Mouse (Mus musculus) intestine, embryonic 16.5 days (tissue): ENCODE data around the gene Cngb1. TPM values are rescaled to one million over a fixed set of nuclear protein-coding genes. Genes with fewer than 3 reads are reported as not detected.

Experiments used
- ATAC-seq: fragments of 200-750 bp; cut with Nextera tagmentation; 2 replicates; pipeline ENCODE4 v1.8.0; 2017; ENCODE audit warnings: moderate TSS enrichment, moderate library complexity
- H3K27ac ChIP-seq: fragments of 300-500 bp; sonication (generic); 2 replicates; pipeline ENCODE4 v1.5.1; 2014; ENCODE audit warnings: mild to moderate bottlenecking, low read length
- H3K27me3 ChIP-seq: fragments of 300-500 bp; sonication (generic); replicated peaks from 2 replicates; pipeline ENCODE4 v1.6.1; 2014; ENCODE audit warnings: low read length, control low read depth, mixed read lengths; ENCODE audit not compliant: control insufficient read depth, insufficient read depth
- H3K36me3 ChIP-seq: fragments of 300-500 bp; sonication (generic); 2 replicates; pipeline ENCODE4 v1.6.1; 2014; ENCODE audit warnings: low read length, control low read depth; ENCODE audit not compliant: control insufficient read depth, insufficient read depth
- H3K4me1 ChIP-seq: fragments of 300-500 bp; sonication (generic); 2 replicates; pipeline ENCODE4 v1.6.1; 2014; ENCODE audit warnings: low read length, control low read depth, mixed read lengths; ENCODE audit not compliant: control insufficient read depth, insufficient read depth
- H3K4me2 ChIP-seq: fragments of 300-500 bp; sonication (generic); 2 replicates; pipeline ENCODE4 v1.6.1; 2014; ENCODE audit warnings: low read depth, low read length, control low read depth
- H3K4me3 ChIP-seq: fragments of 300-500 bp; sonication (generic); 2 replicates; pipeline ENCODE4 v1.5.1; 2014; ENCODE audit warnings: mild to moderate bottlenecking, low read length
- H3K9ac ChIP-seq: fragments of 300-500 bp; sonication (generic); 2 replicates; pipeline ENCODE4 v1.6.1; 2014; ENCODE audit warnings: low read depth, low read length
- H3K9me3 ChIP-seq: fragments of 300-500 bp; sonication (generic); 2 replicates; pipeline ENCODE4 v1.6.1; 2016; ENCODE audit warnings: low read length, control low read depth; ENCODE audit not compliant: control insufficient read depth
- WGBS: fragments of 180-500 bp; shearing (Covaris S2); extraction: QIAGEN DNeasy Blood & Tissue Kit; methylation state at CpG from one replicate; pipeline ENCODE4 v1.1.7; 2014; 5-methylcytosine and 5-hydroxymethylcytosine counted together
- polyA plus RNA-seq: library from polyadenylated mRNA; unstranded; fragments of >200 nt; fragmentation: Nextera tagmentation; extraction: Ambion mirVana; gene quantifications from 2 replicates; pipeline ENCODE4 v1.2.1, GENCODE M21; 2015

The Cngb1 gene
- polyA plus RNA-seq, 1 experiment from 2014 or later: 0.49 TPM

DNA sequence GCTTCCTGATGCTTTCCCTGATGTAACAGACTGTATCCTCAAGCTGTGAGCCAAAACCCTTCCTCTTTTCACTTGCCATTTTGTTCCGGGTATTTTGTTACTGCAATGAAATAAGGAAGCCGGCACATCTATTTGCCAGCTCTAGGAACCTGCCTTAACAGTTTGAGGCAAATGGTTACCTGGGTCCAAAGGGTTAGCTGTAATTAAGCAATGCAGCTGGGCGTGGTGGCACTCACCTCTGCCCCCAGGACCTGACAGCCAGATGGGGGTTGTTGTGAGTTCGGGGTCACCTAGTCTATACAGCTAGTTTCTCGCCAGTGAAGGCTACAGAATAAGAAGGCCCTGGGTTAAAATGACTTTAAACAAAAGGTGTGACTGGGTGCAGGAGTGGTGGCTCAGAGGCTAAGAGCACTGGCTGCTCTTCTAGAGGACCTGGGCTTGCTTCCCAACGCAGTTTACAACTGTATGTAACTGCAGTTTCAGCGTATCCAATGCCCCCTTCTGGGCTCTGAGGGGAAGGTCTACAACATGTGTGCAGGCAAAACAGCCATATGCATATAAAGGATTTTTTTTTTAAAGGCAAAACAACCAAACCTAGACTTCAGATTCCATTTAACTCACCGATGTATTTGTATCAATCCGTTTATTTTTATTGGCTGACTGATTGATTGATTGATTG lies 114.7 kb downstream of the Cngb1 start:
- no peak overlapping the region for H3K9ac ChIP-seq
- peak; percentile 73 for ATAC-seq

More for the DNA sequence above, 114.7 kb downstream of the Cngb1 start:
- no peak overlapping the region for H3K4me3 ChIP-seq
- H3K36me3 ChIP-seq: no peaks in the 10 kb centered on the region
- WGBS: 79% methylated on average over 9 of the region's 9 CpGs
- H3K4me2 ChIP-seq: no peak overlapping the region
- H3K4me1 ChIP-seq: no peaks in the 10 kb centered on the region
- no peaks in the 10 kb centered on the region for H3K9me3 ChIP-seq
- no peak overlapping the region for H3K27ac ChIP-seq
- H3K27me3 ChIP-seq: no peaks in the 10 kb centered on the region

Other genes starting within 250 kb of the Cngb1 start
- 16.7 and 17.8 TPM in 2 replicates for gene Katnb1, start 225.4 kb downstream of the Cngb1 start, polyA plus RNA-seq
- gene Kifc3, start 103.8 kb downstream of the Cngb1 start, polyA plus RNA-seq: 23.4 and 30.9 TPM in 2 replicates
- gene Tepp, start 4.0 kb upstream of the Cngb1 start, polyA plus RNA-seq: not detected in 2 replicates
- 4.5 and 5.2 TPM in 2 replicates for gene Zfp319, start 25.4 kb upstream of the Cngb1 start, polyA plus RNA-seq
- 43.4 and 45.8 TPM in 2 replicates for gene Usb1, start 25.7 kb upstream of the Cngb1 start, polyA plus RNA-seq
- gene Mmp15, start 45.7 kb upstream of the Cngb1 start, polyA plus RNA-seq: 7.9 and 8.3 TPM in 2 replicates
- 100 and 113 TPM in 2 replicates for gene Cfap20, start 128.3 kb upstream of the Cngb1 start, polyA plus RNA-seq
- gene Csnk2a2, start 183.5 kb upstream of the Cngb1 start, polyA plus RNA-seq: 5.1 and 5.5 TPM in 2 replicates
- gene Ccdc113, start 227.5 kb upstream of the Cngb1 start, polyA plus RNA-seq: 0.13 TPM in 1 of 2 replicates, not detected in the other